Mouse (Mus musculus): ENCODE results near the gene Car2.

Car2 gene

DNA sequence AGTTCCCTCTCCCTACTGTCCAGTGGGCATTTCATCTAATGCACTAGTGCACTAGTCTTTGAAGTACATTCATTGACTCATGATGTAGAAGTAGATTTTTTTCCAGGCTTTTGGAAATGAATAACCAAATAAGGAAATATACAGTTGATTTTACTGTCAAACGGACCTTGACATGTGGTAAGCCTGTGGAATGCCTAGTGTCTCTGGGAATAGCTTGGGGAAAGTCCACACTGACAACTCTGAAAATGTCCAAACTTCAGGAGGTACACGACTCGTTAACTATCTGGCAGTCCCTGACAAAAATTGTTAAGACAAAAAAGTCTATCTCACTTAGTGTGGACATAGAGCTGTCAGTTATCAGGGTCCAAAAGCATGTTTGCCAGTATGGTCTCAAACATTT is 18.1 kb downstream of the Car2 start:
- CTCF ChIA-PET: no interaction called here
- POLR2A ChIA-PET: interaction anchor here in 1 of 4 experiments (0.6 kb wide), 1 partner anchor 60 kb away, joined by 3 read pairs; no protein-coding TSS in a partner anchor

DNA sequence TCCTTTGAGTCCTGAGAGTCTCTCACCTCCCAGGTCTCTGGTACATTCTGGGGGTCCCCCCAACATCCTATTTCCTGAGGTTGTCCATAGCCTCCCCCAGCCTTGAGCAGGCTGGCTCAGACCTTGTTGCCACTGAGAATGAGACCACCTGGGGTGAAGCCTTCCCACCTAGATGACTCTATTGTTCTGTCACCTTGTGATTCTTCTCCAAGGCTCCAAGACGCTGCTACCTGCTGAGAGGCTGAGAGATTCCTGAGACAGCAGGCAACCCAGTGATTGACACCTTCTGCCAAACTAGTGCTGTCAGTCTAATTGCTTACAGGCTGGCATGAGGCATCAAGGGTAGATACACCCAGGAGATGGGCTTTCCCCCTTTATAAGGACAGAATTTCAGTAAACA is 21.2 kb downstream of the Car2 start:
- CTCF ChIA-PET: no interaction called here
- POLR2A ChIA-PET: interaction anchor here in 1 of 4 experiments (0.6 kb wide), 1 partner anchor 199 kb away, joined by 11 read pairs; no protein-coding TSS in a partner anchor

DNA sequence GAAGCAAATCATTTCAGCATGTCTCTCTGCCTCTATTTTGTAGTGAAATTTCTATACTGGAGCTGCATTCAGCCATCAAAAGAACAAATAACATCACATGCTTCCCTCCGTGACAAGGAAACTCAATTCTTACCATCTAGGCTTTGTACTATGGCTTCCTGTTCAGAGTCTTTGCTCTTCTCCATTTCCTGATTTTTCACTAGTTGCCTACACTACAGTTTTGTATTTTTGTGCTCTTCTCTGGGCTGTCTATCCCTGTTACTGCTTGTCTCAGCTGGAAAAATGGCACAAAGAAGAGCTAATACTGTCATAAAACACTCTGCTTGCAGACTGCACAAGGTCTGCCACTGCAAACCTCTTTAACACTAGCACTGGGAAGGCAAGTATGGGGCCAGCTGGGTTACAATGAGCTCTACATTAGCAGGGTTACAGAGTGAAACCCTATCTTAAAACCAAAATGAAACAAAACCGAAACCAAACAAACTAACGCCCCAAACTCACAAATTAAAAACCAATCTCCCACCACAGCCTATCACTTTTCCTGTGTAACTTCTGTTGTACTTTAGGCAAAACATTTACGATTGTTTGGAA is 26.0 kb downstream of the Car2 start:
- POLR2A ChIA-PET: no interaction called here

DNA sequence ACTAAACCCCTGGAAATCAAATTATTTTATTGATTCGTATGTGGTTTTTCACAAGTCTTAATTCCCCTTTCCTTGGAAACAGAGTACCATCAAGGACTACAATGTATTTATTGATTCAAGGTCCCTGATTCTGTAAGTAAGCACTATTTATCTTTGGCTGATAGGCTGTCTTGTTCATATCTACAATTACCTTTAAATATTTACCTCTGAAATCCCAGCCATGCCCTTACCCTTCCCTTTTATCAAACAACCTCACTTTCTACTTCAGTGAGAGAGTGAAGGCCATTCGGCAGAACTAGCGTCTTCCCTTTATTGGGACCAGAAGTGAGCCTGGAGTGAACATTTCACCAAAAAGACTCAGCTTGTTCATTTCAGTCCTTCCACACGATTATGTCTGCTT is 27.7 kb downstream of the Car2 start:
- CTCF ChIA-PET: no interaction called here
- POLR2A ChIA-PET: no interaction called here

More for the DNA sequence above, 26.0 kb downstream of the Car2 start:
- CTCF ChIA-PET: no interaction called here

DNA sequence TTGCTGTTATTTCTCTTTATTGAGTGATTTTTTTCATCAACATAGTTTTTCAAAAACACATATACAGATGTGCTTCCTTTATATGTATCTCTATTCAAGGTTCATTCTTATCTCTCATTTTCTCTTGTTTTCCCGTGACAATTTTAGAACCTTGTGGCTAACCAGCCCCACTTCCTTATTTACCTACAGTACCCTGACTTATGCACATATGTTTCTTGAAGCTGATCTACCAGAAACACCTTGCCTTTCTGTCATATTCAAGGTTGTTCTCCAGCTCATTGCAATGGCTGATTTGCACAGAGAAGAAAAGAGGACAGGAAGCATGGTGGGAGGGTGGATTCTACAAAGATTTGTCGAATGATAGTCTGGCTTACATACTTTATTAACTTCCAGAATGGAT is 29.3 kb downstream of the Car2 start:
- POLR2A ChIA-PET: no interaction called here

DNA sequence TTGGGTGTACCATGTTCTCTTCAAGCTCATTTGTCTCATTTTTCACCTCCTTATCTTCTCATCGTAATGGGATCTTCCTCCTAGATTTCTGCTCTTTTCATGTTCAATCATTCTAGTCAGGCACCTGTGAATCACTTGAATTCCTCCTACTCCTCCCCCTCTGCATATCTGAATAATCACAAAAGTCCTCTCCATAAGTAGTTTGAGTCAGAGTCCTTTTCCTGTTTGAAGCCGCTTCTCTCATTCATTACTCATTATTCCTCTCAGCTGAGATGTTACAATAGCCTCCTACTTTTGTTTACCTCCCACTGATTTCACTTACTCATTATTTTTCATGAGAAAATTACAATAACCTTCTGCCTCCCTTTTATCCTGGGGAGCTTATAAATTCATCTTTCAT is 31.2 kb downstream of the Car2 start:
- CTCF ChIA-PET: no interaction called here
- POLR2A ChIA-PET: no interaction called here

More for the DNA sequence above, 29.3 kb downstream of the Car2 start:
- CTCF ChIA-PET: no interaction called here

DNA sequence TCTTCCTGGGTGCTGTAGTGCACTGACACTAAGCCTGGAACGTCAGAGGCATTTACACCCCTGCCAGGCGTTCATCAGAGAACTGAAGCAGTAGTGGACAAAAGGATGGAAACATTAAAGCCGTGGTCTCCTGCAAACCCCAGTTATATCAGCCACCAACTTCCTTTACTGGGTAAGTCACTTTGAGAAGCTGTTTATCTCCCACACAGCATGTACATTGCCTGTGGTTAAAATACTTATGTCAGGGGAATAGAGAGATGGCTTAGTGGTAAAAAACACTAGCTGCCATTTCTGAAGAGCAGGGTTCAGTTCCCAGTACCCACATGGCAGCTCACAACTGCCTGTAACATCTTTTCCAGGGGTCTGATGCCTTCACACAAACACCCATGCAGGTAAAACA is 58.6 kb downstream of the Car2 start:
- CTCF ChIA-PET: no interaction called here
- POLR2A ChIA-PET: interaction anchor here in 1 of 4 experiments (1.2 kb wide), 1 partner anchor 56 kb away, joined by 3 read pairs; no protein-coding TSS in a partner anchor

DNA sequence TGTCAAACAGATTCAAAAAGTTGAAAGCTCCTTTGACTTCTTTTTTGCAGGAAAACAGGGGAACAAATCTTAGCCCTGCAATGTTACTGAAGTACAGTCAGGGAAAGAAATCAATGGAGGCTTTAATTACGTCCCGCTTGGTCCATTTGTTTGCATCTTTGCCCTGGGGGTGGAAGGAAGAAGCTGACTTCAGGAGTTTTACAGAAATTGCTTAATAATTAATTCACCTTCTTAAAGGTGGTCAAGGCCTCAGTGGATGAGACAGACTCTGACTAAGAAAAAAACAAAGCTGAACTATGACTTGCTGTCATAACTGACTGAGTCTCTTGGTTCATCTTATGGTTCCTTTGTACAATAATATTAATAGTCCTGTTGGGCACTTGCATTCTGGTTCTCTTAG is 59.6 kb downstream of the Car2 start:
- ChIA-PET CTCF (no interaction called here), POLR2A (interaction anchor here in 1 of 4 experiments (1.2 kb wide), 1 partner anchor 55 kb away, joined by 3 read pairs; no protein-coding TSS in a partner anchor)

DNA sequence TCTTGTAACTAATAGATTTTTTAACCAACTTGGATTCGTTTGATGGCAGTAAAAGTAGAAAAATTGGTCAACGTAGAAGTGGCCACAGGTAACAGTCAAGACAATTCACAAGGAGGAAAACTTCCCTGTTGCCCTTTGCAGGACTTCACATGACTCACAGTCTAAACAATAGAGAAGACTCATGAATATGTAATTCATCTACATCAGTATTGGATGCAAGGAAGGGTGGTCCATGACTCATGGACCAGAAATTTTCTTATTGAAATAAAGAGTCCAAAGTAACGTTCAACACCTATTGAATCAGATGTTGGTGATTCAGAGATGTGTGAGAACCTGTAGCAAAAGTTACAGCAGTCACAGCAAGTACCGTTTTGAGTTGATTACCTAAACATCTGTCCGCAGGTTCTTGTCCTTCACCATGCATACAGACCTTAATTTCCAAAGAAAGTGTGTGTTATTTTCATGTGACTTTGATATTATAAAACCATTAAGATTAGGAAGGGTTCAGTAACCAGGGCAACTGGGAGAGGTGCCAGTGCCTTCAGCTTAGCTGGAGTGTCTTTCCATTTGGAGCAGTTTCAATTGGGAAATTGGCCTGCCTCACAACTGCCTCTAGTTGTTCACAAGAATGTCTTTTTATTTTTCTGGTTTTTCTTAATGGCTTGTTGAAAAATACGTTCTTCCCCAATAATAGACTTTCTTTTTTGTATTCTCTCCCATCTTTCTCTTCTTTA is 62.2 kb downstream of the Car2 start:
- POLR2A ChIA-PET: no interaction called here
- CTCF ChIA-PET: no interaction called here

DNA sequence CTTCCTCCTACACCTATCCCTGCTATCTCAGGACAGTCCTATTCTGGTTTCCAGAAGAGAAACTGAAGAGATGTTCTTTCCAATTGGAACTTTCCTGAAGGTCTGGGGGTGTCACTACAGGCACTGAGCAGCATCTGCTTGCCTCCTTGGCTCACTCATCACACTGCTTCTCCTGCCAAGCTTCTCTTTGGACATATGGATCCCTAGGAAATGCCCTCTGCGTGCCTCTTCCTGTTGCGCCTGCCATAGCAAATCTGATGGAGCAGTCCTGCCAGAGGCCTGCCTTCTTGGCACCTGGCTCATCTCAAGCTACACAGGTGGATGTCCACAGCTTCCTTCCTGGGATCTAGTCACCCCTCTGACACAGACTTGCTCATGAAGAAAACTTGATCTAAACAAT is 64.0 kb downstream of the Car2 start:
- ChIA-PET POLR2A (no interaction called here), CTCF (no interaction called here)
